Comparison of ENCODE assay signal across 8 mouse cellular contexts in the genomic region with DNA sequence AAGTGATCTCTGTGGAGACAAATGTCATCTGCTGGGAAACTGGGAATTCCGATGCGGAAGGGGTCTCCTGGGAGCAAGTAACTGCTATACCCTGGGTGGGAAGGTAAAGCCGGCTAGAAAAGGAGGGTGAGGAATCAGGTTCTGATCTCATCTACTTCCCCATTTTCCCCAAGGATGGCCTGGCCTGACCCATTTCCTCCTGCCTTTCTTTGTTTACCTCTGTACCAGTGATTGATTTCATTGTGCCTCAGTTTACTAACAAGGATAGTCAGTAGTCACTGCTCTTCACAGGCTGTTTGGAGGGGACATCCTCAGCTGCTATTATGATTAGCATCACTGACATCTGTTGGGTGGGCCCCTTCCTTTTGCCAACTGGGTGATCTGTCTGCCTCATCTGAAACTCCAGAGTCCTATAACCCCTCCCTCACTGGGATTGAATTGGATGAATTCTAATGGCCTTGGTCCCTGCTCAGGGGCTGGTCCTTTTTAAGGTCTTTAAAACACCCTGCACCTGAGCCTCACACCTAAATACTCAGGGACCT. TPM values are rescaled to one million over a fixed set of nuclear protein-coding genes. Genes with fewer than 3 reads are reported as not detected.
DNase-seq lines count a peak whose midpoint lies in the region; ATAC-seq lines count a peak whose summit lies in the region.
"Had no signal": no experiment of that assay in that cellular context is flagged by ENCODE, and none has a peak within 500 bp of the region (broad histone marks: within the 10 kb centered on the region; RNA-seq: fewer than 3 reads in every experiment).

No protein-coding gene starts in this region.

- peaks cover 31% of the 10 kb centered on the region for H3K4me1 ChIP-seq in hindbrain, embryonic 12.5 days
- peaks cover 55% of the 10 kb centered on the region for H3K4me1 ChIP-seq in liver, embryonic 13.5 days (replicated peaks)
- peaks cover 46% of the 10 kb centered on the region for H3K4me1 ChIP-seq in stomach, embryonic 14.5 days (ENCODE audit: control insufficient read depth, insufficient read depth, low read length)

- no peak overlapping the region for H3K9ac ChIP-seq in hindbrain, embryonic 12.5 days
- peak overlapping the region; percentile 71; the same call in 1 of the 2 replicates for H3K9ac ChIP-seq in liver, embryonic 13.5 days
- no peak overlapping the region; the same call in 1 of the 2 replicates for H3K9ac ChIP-seq in stomach, embryonic 14.5 days (replicated peaks; ENCODE audit: low read depth, low read length)

- peak overlapping the region; percentile 91; the same call in 1 of the 2 replicates for H3K4me2 ChIP-seq in hindbrain, embryonic 12.5 days (replicated peaks)
- H3K4me2 ChIP-seq in liver, embryonic 13.5 days, result peak overlapping the region; percentile 64
- H3K4me2 ChIP-seq in stomach, embryonic 14.5 days (replicated peaks; ENCODE audit: low read depth, low read length), result peak overlapping the region; percentile 95

- H3K27me3 ChIP-seq in hindbrain, embryonic 12.5 days, result peaks cover 11% of the 10 kb centered on the region; the same call in 1 of the 2 replicates
- H3K27me3 ChIP-seq in liver, embryonic 13.5 days, result peaks cover 23% of the 10 kb centered on the region
- H3K27me3 ChIP-seq in stomach, embryonic 14.5 days (ENCODE audit: control insufficient read depth, insufficient read depth, low read length), result no peaks in the 10 kb centered on the region
- H3K27me3 ChIP-seq: Patski had no signal

- H3K36me3 ChIP-seq in hindbrain, embryonic 12.5 days, result no peaks in the 10 kb centered on the region
- H3K36me3 ChIP-seq in liver, embryonic 13.5 days, result 0 out of 2 replicates have a peak, but pooled peaks cover 2% of the 10 kb centered on the region
- no peaks in the 10 kb centered on the region for H3K36me3 ChIP-seq in stomach, embryonic 14.5 days (ENCODE audit: control insufficient read depth, insufficient read depth, low read length)

- no peak overlapping the region for H3K4me3 ChIP-seq in hindbrain, embryonic 12.5 days
- H3K4me3 ChIP-seq in liver, embryonic 13.5 days (replicated peaks), result peak overlapping the region; percentile 59
- peak overlapping the region; percentile 63 for H3K4me3 ChIP-seq in stomach, embryonic 14.5 days (ENCODE audit: low read depth, low read length)

- no peaks in the 10 kb centered on the region for H3K9me3 ChIP-seq in hindbrain, embryonic 12.5 days (replicated peaks)
- no peaks in the 10 kb centered on the region for H3K9me3 ChIP-seq in liver, embryonic 13.5 days (replicated peaks)
- no peaks in the 10 kb centered on the region for H3K9me3 ChIP-seq in stomach, embryonic 14.5 days (ENCODE audit: control insufficient read depth, low read depth, low read length)

- no peak overlapping the region for H3K27ac ChIP-seq in hindbrain, embryonic 12.5 days
- H3K27ac ChIP-seq in liver, embryonic 13.5 days, result no peak overlapping the region
- peak overlapping the region; percentile 66; the same call in 1 of the 2 replicates for H3K27ac ChIP-seq in stomach, embryonic 14.5 days (ENCODE audit: low read length)

- ATAC-seq in hindbrain, embryonic 12.5 days (ENCODE audit: low FRiP score), result no peak
- ATAC-seq in liver, embryonic 13.5 days (ENCODE audit: low read depth), result no peak
- ATAC-seq in stomach, embryonic 14.5 days (ENCODE audit: insufficient number of reproducible peaks, insufficient read depth, low FRiP score, low read depth), result no peak

- peak; percentile 43 to 69 for DNase-seq in lung, adult 18-20 months
- DNase-seq in lung, postnatal 4 days, result no peak
- DNase-seq in liver, embryonic 13.5 days, result no peak
- DNase-seq in adrenal gland, postnatal 36 days, result no peak
- DNase-seq in spleen, postnatal 36 days (ENCODE audit: low spot score in 2 of 2), result no peak

- WGBS in hindbrain, embryonic 12.5 days, result 47% methylated on average over 3 of the region's 3 CpGs
- 27% methylated on average over 3 of the region's 3 CpGs for WGBS in liver, embryonic 13.5 days (ENCODE audit: insufficient replicate concordance)
- 37% methylated on average over 3 of the region's 3 CpGs for WGBS in stomach, embryonic 14.5 days

RNA-seq across cellular contexts. Expression of a gene that starts 1.8 kb away (rescaled TPM):
- polyA plus RNA-seq in hindbrain, embryonic 12.5 days (2016; fragmentation: Nextera tagmentation; extraction: Ambion mirVana), result 6.8 TPM in 2 replicates
- 5.7 and 5.9 TPM in 2 replicates for polyA plus RNA-seq in liver, embryonic 13.5 days (2015; fragmentation: Nextera tagmentation; extraction: Ambion mirVana)
- polyA plus RNA-seq in stomach, embryonic 14.5 days (2014; fragmentation: Nextera tagmentation; extraction: Ambion mirVana), result 12.1 and 12.4 TPM in 2 replicates
- total RNA-seq in adrenal gland, postnatal 36 days (2021), result 10 to 100 TPM in 1 of 2 experiments, 1 to 10 TPM in 1; 8.6 to 15.8 TPM

Comparison
In these comparisons a context has a peak if more than half of its experiments do, and no peak if none do; other contexts are left out.
1. DNase-seq: peak in lung, adult 18-20 months (2 of 2); none in lung, postnatal 4 days (0 of 2), liver, embryonic 13.5 days (single experiment), adrenal gland, postnatal 36 days (0 of 2) and spleen, postnatal 36 days (0 of 2).
2. Peak in every context shown above with its lines, with median percentiles within 50 percentile points of each other: H3K4me2 ChIP-seq.